Mouse (Mus musculus) liver, embryonic 14.5 days (tissue): ENCODE measurements around the gene Pglyrp1.

Source experiments
- CTCF ChIP-seq: IDR thresholded peaks from 2 replicates; pipeline ENCODE4 v1.5.1; 2016; ENCODE audit warnings: antibody characterized with exemption, low read depth, control low read depth
- EP300 ChIP-seq: IDR thresholded peaks from 2 replicates; pipeline ENCODE4 v1.6.1; 2016; ENCODE audit warnings: antibody characterized with exemption, low read depth

GRCm38 (mm10) chr7:18873253-18873652 is 2.1 kb downstream of the Pglyrp1 start:
- TF ChIP-seq CTCF (peak; percentile 87), EP300 (no peak)
